Mouse (Mus musculus) spleen, adult 2 months (tissue): ENCODE data around the gene Rarg.

ENCODE experiments used
- CTCF ChIP-seq: fragments of 200-500 bp; IDR thresholded peaks from 2 replicates; pipeline ENCODE4 v1.5.1; 2011; ENCODE audit warnings: mild to moderate bottlenecking, inconsistent platforms; ENCODE audit not compliant: insufficient read depth, insufficient read length, insufficient replicate concordance; ENCODE audit errors: extremely low read depth
- POLR2A ChIP-seq: fragments of 200-500 bp; IDR thresholded peaks from 2 replicates; pipeline ENCODE4 v1.6.1; 2011; ENCODE audit warnings: low read depth, low read length, inconsistent platforms

GRCm38 (mm10) chr15:102245461-102245881 is 11.8 kb downstream of the Rarg start:
- no peak for TF ChIP-seq CTCF
- no peak for TF ChIP-seq POLR2A
